Mouse (Mus musculus) NIH3T3 (cell line): ENCODE measurements at regions not wholly inside any gene's neighbourhood (a gene's known extent, or its start where the extent isn't known, plus 50 kb on each side); places are given as distances from the start of the nearest gene placed in this dataset.

Experiments
- DNase-seq: peaks from one replicate; pipeline ENCODE4 v3.0.0-alpha.2; 2012; ENCODE audit warnings: low read depth

DNA sequence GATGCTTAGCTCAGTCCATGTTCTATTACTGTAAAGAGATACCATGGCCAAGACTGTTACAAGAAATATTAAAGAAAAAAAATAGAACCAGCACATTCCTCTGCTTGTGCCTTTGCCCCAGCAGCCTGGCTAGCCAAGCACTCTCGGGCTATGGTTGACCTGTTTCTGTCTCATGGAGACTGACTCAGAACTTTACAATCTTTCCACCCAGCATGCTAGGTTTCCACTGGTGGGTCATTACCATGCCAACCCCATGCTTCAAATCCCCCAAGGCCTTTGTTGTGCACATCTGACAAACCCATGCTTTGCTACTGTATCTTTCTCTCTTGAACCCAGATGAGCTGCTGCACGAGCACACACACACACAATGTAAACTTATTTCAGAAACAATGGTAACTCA is 579.3 kb upstream of the 1700015G11Rik start:
- peak; percentile 1 for DNase-seq

DNA sequence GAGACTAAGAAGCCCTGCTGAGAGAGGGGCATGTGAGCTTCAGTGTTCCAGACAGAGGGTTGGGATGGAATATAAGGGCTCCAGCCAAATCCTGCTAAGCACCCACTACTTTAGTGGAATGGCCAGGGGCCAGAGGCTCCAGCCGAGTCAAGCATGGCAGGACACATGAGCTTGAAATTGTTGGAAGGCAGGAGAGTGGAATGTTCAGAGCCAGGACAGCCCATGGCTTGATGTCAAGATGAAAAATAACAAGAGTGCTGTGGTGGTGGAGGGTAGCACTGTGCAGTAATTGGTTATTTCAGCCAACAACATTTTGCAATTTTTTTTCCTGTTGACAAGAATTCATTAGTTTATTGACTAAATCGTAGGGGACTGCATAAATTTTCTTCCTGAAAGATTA is 567.6 kb upstream of the 1700015G11Rik start:
- DNase-seq, result no peak
